9 mouse cellular contexts compared by ENCODE assay signal in genomic region chr11:102605553-102606416, GRCm38 (mm10). TPM values are rescaled to one million over a fixed set of nuclear protein-coding genes. Genes with fewer than 3 reads are reported as not detected.
A peak's percentile ranks its signal among the peaks of the same experiment; 100 is the strongest.
DNase-seq lines count a peak whose midpoint lies in the region; ATAC-seq and TF ChIP-seq lines count a peak whose summit lies in the region.
"Had no signal": no experiment of that assay in that cellular context is flagged by ENCODE, and none has a peak within 500 bp of the region (broad histone marks: within the 10 kb centered on the region; RNA-seq: fewer than 3 reads in every experiment).

No protein-coding gene starts in this region.

- H3K4me2 ChIP-seq in forebrain, embryonic 16.5 days (ENCODE audit: low read length): peak overlapping the region; percentile 71
- H3K4me2 ChIP-seq in midbrain, embryonic 13.5 days (replicated peaks): peak overlapping the region; percentile 88

- intact Hi-C loops in gastrocnemius, adult 2 months (cut with DNase I): no loop called here
- intact Hi-C loops in gastrocnemius, postnatal 36 days (cut with DNase I): no loop called here

- peak overlapping the region; percentile 93 for H3K4me3 ChIP-seq in gastrocnemius, adult 2 months
- peak overlapping the region; percentile 70 to 75 for H3K4me3 ChIP-seq in ES-E14 (ENCODE audit: insufficient read depth in 1 of 2, low read depth in 1 of 2, low read length in 2 of 2, poor library complexity in 1 of 2, severe bottlenecking in 1 of 2)
- peak overlapping the region; percentile 73 for H3K4me3 ChIP-seq in forebrain, embryonic 16.5 days (replicated peaks; ENCODE audit: low read length)
- H3K4me3 ChIP-seq in midbrain, embryonic 13.5 days (replicated peaks): peak overlapping the region; percentile 76

- H3K27ac ChIP-seq in gastrocnemius, adult 2 months: peak overlapping the region; percentile 91; the same call in 1 of the 2 replicates
- H3K27ac ChIP-seq in ES-E14 (ENCODE audit: insufficient read depth, low read depth, low read length, poor library complexity, severe bottlenecking): no peak overlapping the region
- H3K27ac ChIP-seq in forebrain, embryonic 16.5 days (ENCODE audit: low read length): peak overlapping the region; percentile 96
- peak overlapping the region; percentile 96 for H3K27ac ChIP-seq in midbrain, embryonic 13.5 days

- H3K36me3 ChIP-seq in ES-E14 (ENCODE audit: control insufficient read depth, insufficient read depth, low read length, poor library complexity, severe bottlenecking): no peaks in the 10 kb centered on the region
- H3K36me3 ChIP-seq in forebrain, embryonic 16.5 days (ENCODE audit: control insufficient read depth, insufficient read depth): no peaks in the 10 kb centered on the region
- H3K36me3 ChIP-seq in midbrain, embryonic 13.5 days: no peaks in the 10 kb centered on the region

- no peaks in the 10 kb centered on the region for H3K9me3 ChIP-seq in ES-E14 (ENCODE audit: control insufficient read depth, insufficient read depth, low read depth, low read length)
- no peaks in the 10 kb centered on the region for H3K9me3 ChIP-seq in forebrain, embryonic 16.5 days (ENCODE audit: control insufficient read depth, low read length)
- no peaks in the 10 kb centered on the region for H3K9me3 ChIP-seq in midbrain, embryonic 13.5 days

- no peak overlapping the region for H3K9ac ChIP-seq in ES-E14 (ENCODE audit: insufficient read depth, low read depth, low read length, poor library complexity, severe bottlenecking)
- peak overlapping the region; percentile 80 for H3K9ac ChIP-seq in forebrain, embryonic 16.5 days (replicated peaks; ENCODE audit: low read depth, low read length)
- H3K9ac ChIP-seq in midbrain, embryonic 13.5 days (replicated peaks): peak overlapping the region; percentile 93

- no peak for TF ChIP-seq CTCF in gastrocnemius, adult 2 months (IDR thresholded peaks at IDR 0.05)

- no peaks in the 10 kb centered on the region; a peak in 1 of 4 replicates for H3K4me1 ChIP-seq in ES-E14 (ENCODE audit: control insufficient read depth in 2 of 2, insufficient read depth in 2 of 2, low read length in 2 of 2, poor library complexity in 1 of 2)
- peaks cover 32% of the 10 kb centered on the region for H3K4me1 ChIP-seq in forebrain, embryonic 16.5 days (replicated peaks; ENCODE audit: control insufficient read depth, insufficient read depth, low read length)
- peaks cover 52% of the 10 kb centered on the region for H3K4me1 ChIP-seq in midbrain, embryonic 13.5 days (replicated peaks)

- H3K27me3 ChIP-seq in forebrain, embryonic 16.5 days (replicated peaks; ENCODE audit: control insufficient read depth, insufficient read depth, low read length): no peaks in the 10 kb centered on the region
- peaks cover 4% of the 10 kb centered on the region; the same call in 1 of the 2 replicates for H3K27me3 ChIP-seq in midbrain, embryonic 13.5 days

- DNase-seq in gastrocnemius, adult 2 months: peak; percentile 47
- DNase-seq in gastrocnemius, postnatal 36 days: no peak
- no peak for DNase-seq in ES-E14 (ENCODE audit: low read depth, low spot score)
- peak; percentile 62 for DNase-seq in kidney, postnatal 10 days
- DNase-seq in spleen, postnatal 10 days (ENCODE audit: low spot score in 2 of 2): no peak
- no peak for DNase-seq in right cerebral cortex, adult 18-20 months

- no peak for ATAC-seq in forebrain, embryonic 16.5 days
- no peak; the same call in 1 of the 2 replicates for ATAC-seq in midbrain, embryonic 13.5 days

- WGBS in forebrain, embryonic 16.5 days: under 1% methylated on average over 62 of the region's 62 CpGs
- under 1% methylated on average over 62 of the region's 62 CpGs for WGBS in midbrain, embryonic 13.5 days

- in situ Hi-C loops in ES-E14 (cut with MboI; ENCODE audit: low sequenced_read_pairs in 2 of 2, unreplicated experiment in 2 of 2): no loop called here

TF ChIP-seq in ES-E14, 5 proteins besides CTCF, POLR2A, EP300 and RAD21:
- TF ChIP-seq MAFK (IDR thresholded peaks at IDR 0.05; ENCODE audit: insufficient read depth, low read depth, low read length) (no peak), CHD2 (IDR thresholded peaks at IDR 0.05; ENCODE audit: low read depth, low read length) (no peak), HCFC1 (IDR thresholded peaks at IDR 0.05; ENCODE audit: borderline replicate concordance, insufficient read depth, low read length) (no peak), ZC3H11A (IDR thresholded peaks at IDR 0.05; ENCODE audit: borderline replicate concordance, low read depth, low read length) (no peak)

RNA-seq across cellular contexts. Expression of gene Fzd2, which starts 1.6 kb away (rescaled TPM):
- 1 to 10 TPM; 1.2 to 2.1 TPM for total RNA-seq in gastrocnemius, adult 2 months (2021)
- total RNA-seq in gastrocnemius, postnatal 36 days (2021): 1 to 10 TPM; 1.3 to 2.4 TPM
- total RNA-seq in ES-E14 (2012; rRNA removed): 26.4 and 27.9 TPM in 2 replicates
- 12.0 and 13.5 TPM in 2 replicates for polyA plus RNA-seq in forebrain, embryonic 16.5 days (2015; fragmentation: Nextera tagmentation; extraction: Ambion mirVana)
- 10.8 and 13.2 TPM in 2 replicates for polyA plus RNA-seq in midbrain, embryonic 13.5 days (2015; fragmentation: Nextera tagmentation; extraction: Ambion mirVana)
- total RNA-seq: MEL had no signal

RNA-seq across cellular contexts. Expression of gene Gm11627, which starts 26.5 kb away (rescaled TPM):
- total RNA-seq in gastrocnemius, adult 2 months (2021): not detected
- not detected for total RNA-seq in gastrocnemius, postnatal 36 days (2021)
- total RNA-seq in ES-E14 (2012; rRNA removed): 5.2 and 7.5 TPM in 2 replicates
- 6.4 and 8.3 TPM in 2 replicates for polyA plus RNA-seq in forebrain, embryonic 16.5 days (2015; fragmentation: Nextera tagmentation; extraction: Ambion mirVana)
- polyA plus RNA-seq in midbrain, embryonic 13.5 days (2015; fragmentation: Nextera tagmentation; extraction: Ambion mirVana): 4.2 and 5.3 TPM in 2 replicates

RNA-seq across cellular contexts. Expression of gene Gpatch8, which starts 49.6 kb away (rescaled TPM):
- total RNA-seq in gastrocnemius, adult 2 months (2021): 10 to 100 TPM; 23.7 to 26.8 TPM
- total RNA-seq in gastrocnemius, postnatal 36 days (2021): 10 to 100 TPM; 20.2 to 24.4 TPM
- total RNA-seq in ES-E14 (2012; rRNA removed): 22.5 and 22.9 TPM in 2 replicates
- polyA plus RNA-seq in forebrain, embryonic 16.5 days (2015; fragmentation: Nextera tagmentation; extraction: Ambion mirVana): 66.6 and 88.1 TPM in 2 replicates
- polyA plus RNA-seq in midbrain, embryonic 13.5 days (2015; fragmentation: Nextera tagmentation; extraction: Ambion mirVana): 84.5 and 87.6 TPM in 2 replicates

RNA-seq across cellular contexts. Expression of gene Meioc, which starts 57.7 kb away (rescaled TPM):
- not detected for total RNA-seq in gastrocnemius, adult 2 months (2021)
- total RNA-seq in gastrocnemius, postnatal 36 days (2021): not detected
- 9.0 and 9.8 TPM in 2 replicates for total RNA-seq in ES-E14 (2012; rRNA removed)
- 0.09 TPM in 1 of 2 replicates, not detected in the other for polyA plus RNA-seq in forebrain, embryonic 16.5 days (2015; fragmentation: Nextera tagmentation; extraction: Ambion mirVana)
- polyA plus RNA-seq in midbrain, embryonic 13.5 days (2015; fragmentation: Nextera tagmentation; extraction: Ambion mirVana): 0.04 and 0.05 TPM in 2 replicates
- total RNA-seq: MEL had no signal

Comparison
In these comparisons a context has a peak if more than half of its experiments do, and no peak if none do; other contexts are left out.
1. DNase-seq: peak in gastrocnemius, adult 2 months (single experiment) and kidney, postnatal 10 days (single experiment); none in gastrocnemius, postnatal 36 days (0 of 2), ES-E14 (single experiment), spleen, postnatal 10 days (0 of 2) and right cerebral cortex, adult 18-20 months (single experiment).
2. Peak in every context shown above with its lines, with median percentiles within 50 percentile points of each other: H3K4me3 ChIP-seq.